Mouse (Mus musculus) large intestine, adult 2 months (tissue): Measurements from ENCODE around the gene Olfr1312. TPM values are rescaled to one million over a fixed set of nuclear protein-coding genes. Genes with fewer than 3 reads are reported as not detected.
"Not testable (repeated sequence)": the region's sequence is repeated elsewhere in the genome, so short reads cannot be mapped to it uniquely, and the experiment has no call there.

Experiments used
- DNase-seq: peaks from one replicate; pipeline ENCODE4 v3.0.0-alpha.2; 2012; ENCODE audit warnings: low read depth, low spot score
- WGBS: fragments of 180-500 bp; shearing (Covaris S2); methylation state at CpG from one replicate; pipeline ENCODE4 v1.1.7; 2018; 5-methylcytosine and 5-hydroxymethylcytosine counted together
- polyA plus RNA-seq: library from polyadenylated mRNA; depleted of rRNA; stranded (reverse); fragments of >200 nt; gene quantifications from 2 replicates; pipeline ENCODE4 v1.2.3, GENCODE M21; 2012; rRNA removed

The Olfr1312 gene
- not detected in 2 replicates for polyA plus RNA-seq

DNA sequence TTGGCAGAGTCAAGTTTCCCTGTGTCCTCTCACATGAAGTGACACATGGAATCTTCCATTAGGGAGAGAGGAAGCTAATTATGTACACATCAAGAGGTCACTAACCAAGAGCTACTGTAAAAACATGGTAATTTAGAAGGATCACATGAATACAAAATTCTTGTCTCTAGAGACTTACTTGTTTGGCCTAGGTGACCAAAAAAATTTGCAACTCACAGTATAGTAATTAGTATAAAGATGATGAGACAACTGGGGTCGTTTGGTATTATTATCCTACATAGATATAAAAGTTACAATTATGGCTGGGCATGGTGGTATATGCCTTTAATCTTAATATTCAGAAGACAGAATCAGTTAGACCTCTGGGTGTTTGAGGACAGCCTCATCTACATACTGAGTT, at the start of gene Olfr1312:
Gene Olfr1312, minus strand, starts transcription at position 101 of the 400 bp plus-strand sequence.
- WGBS: 10% methylated on average over 1 of the region's 1 CpGs
- DNase-seq: no peak

DNA sequence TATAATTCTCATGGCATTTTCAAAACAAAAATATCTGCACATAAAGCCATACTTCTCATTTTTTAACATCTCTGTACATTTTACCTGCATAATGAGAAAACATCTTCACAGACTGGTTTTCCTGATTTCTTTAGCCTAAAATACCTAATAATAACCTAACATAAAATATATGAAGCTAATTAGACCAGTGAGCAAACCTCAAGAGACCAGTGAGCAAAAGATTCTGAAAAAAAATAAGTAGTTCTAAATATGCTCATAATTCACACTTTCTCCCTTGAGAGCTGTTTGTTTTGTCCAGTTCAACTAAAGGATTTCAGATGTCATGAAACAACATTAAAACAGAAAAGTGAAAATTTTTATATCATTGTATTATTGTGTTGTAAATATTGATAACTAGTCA, 46.6 kb upstream of the Olfr1312 start, which contains the start of gene Olfr1314:
Gene Olfr1314, minus strand, starts transcription at position 101 of the 400 bp plus-strand sequence.
- DNase-seq: no peak

DNA sequence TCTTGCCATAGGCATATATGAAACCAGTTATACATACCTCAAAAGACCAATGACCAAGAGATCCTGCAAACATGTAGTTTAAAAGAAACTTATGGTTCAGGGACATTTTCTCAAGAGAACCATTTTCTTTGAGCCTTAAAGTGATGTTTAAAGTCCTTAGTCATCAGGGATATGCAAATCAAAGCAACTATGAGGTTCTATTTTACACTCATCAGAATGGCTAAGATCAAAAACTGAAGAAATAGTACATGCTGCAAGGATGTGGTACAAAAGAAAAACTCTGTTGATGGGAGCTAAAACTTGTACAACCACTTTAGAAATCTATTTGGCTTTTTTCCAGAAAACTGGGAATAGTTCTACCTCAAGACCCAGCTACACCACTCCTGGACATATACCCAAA, 27.7 kb upstream of the Olfr1312 start, which contains the start of gene Olfr1313:
Gene Olfr1313, minus strand, starts transcription at position 101 of the 400 bp plus-strand sequence.
- no peak for DNase-seq

DNA sequence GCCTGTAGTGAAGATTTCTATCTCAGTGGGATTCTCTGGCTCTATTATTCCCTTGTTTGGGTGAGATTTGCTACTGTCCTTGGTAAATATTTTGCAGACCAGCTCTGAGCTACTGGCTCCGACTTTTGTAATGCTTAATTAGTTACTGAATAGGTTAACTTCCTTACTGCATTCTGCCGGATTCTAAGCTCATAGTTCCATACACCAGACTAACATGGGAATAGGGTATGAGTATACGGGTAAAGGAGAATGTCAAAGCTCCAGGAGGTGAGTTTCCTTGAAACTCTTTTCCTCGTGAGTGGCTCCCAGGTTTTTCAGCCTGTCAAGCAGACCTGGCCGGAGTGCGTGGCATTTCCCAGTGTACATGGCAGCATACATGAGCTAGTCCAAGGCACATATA, 23.1 kb downstream of the Olfr1312 start:
- WGBS: 44% methylated on average over 6 of the region's 6 CpGs
- not testable (repeated sequence) for DNase-seq

DNA sequence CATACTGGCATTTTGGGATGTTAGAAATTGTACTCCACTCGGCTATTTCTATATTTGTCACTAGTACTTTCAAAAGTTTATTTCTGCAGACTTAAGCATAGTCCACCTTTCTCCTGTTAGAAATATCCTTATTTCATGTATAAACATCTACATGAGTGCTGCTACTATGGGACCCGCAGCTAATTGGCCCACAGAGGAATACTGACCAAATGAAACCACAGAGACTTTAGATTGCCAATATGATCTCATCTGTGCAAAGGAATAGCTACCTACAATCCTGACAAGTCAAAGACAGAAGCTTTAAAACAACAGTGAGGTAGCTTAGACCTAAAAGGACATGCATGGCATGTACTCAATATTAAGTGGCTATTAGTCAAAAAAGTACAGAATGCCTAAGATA, 25.7 kb downstream of the Olfr1312 start, which contains the start of gene Olfr1311:
Gene Olfr1311, minus strand, starts transcription at position 101 of the 400 bp plus-strand sequence.
- 87% methylated on average over 2 of the region's 2 CpGs for WGBS
- DNase-seq: no peak

DNA sequence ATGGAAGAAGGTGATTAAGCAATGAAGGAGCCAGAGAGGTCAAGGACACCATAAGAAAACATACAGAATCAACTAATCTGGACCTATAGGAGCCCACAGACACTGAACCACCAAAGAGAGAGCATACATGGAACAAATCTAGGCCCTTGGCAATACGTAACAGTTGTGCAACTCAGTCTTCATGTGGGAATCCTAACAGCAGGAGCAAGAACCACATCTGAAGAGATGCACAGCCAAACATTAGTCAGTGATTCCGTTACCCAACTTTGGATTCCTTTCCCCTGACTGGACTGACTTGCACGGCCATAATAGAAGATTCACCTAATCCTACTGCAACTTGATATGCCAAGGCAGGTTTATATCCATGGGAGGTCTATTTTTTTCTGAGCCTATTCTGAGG, 35.1 kb downstream of the Olfr1312 start:
- no peak for DNase-seq
- WGBS: 76% methylated on average over 3 of the region's 3 CpGs

DNA sequence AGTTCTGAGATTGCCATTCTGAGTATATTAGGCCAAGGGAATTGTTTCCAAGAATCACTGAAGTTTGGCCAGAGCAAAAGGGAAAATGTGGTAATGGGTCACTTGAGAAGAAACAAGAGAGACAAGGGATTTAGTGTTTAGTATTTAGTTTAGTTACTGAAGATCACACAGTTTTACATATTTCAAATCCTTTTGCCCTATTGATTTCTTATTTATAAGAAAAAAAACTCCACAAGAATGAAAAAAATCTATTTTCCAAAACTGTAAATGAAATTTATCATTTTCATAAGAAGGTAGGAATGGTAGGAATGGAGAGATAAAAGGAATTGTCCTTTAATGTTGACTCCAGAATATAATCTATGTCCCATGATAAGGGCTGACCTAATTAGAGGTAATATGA, 37.4 kb downstream of the Olfr1312 start, which contains the start of gene Olfr1310:
Gene Olfr1310, minus strand, starts transcription at position 101 of the 400 bp plus-strand sequence.
- DNase-seq: no peak

DNA sequence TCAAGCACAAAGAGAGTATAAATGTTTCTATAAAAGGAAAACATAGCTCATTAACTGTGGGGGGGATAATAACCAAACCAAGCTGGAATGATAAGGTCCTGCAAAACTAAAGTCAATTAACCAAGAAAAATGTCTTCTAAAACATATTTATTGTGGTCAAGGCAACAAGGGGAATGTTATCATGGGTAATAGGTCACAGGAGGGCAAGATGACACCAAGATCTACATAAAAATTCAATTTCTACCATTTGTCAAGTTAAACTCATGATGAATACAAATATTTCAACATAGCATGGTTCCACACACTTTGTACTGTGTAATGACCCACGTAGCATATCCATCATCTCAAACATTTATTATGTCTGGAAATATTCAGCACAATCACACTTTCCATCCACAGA, 59.9 kb downstream of the Olfr1312 start, which contains the start of gene Olfr1309:
Gene Olfr1309, minus strand, starts transcription at position 101 of the 400 bp plus-strand sequence.
- DNase-seq: no peak
- 40% methylated on average over 1 of the region's 1 CpGs for WGBS

Other genes starting within 250 kb of the Olfr1312 start
- gene Olfr1303, start 229.9 kb downstream of the Olfr1312 start, polyA plus RNA-seq: not detected in 2 replicates
- gene Olfr1305, start 173.1 kb downstream of the Olfr1312 start, polyA plus RNA-seq: not detected in 2 replicates
- not detected in 2 replicates for gene Olfr1306, start 134.0 kb downstream of the Olfr1312 start, polyA plus RNA-seq
- gene Olfr1307, start 100.8 kb downstream of the Olfr1312 start, polyA plus RNA-seq: not detected in 2 replicates
- gene Olfr1308, start 85.3 kb downstream of the Olfr1312 start, polyA plus RNA-seq: not detected in 2 replicates
- gene Olfr1309, start 60.0 kb downstream of the Olfr1312 start, polyA plus RNA-seq: not detected in 2 replicates
- gene Olfr1310, start 37.5 kb downstream of the Olfr1312 start, polyA plus RNA-seq: not detected in 2 replicates
- gene Olfr1311, start 25.8 kb downstream of the Olfr1312 start, polyA plus RNA-seq: not detected in 2 replicates
- gene Olfr1313, start 27.6 kb upstream of the Olfr1312 start, polyA plus RNA-seq: not detected in 2 replicates
- not detected in 2 replicates for gene Olfr1314, start 46.5 kb upstream of the Olfr1312 start, polyA plus RNA-seq
- not detected in 2 replicates for gene Olfr1315-ps1, start 65.2 kb upstream of the Olfr1312 start, polyA plus RNA-seq
- not detected in 2 replicates for gene Olfr1316, start 84.7 kb upstream of the Olfr1312 start, polyA plus RNA-seq
- gene Olfr1317, start 90.1 kb upstream of the Olfr1312 start, polyA plus RNA-seq: not detected in 2 replicates
- not detected in 2 replicates for gene Olfr1318, start 104.0 kb upstream of the Olfr1312 start, polyA plus RNA-seq
- gene Lpcat4, start 189.2 kb upstream of the Olfr1312 start, polyA plus RNA-seq: 55.7 and 150 TPM in 2 replicates
- gene Nutm1, start 209.1 kb upstream of the Olfr1312 start, polyA plus RNA-seq: not detected in 2 replicates
- gene Nop10, start 211.7 kb upstream of the Olfr1312 start, polyA plus RNA-seq: 96.1 and 105 TPM in 2 replicates
- gene Slc12a6, start 215.6 kb upstream of the Olfr1312 start, polyA plus RNA-seq: 15.2 and 32.1 TPM in 2 replicates
- gene Gm21985, start 216.1 kb upstream of the Olfr1312 start, polyA plus RNA-seq: 0.02 TPM in 1 of 2 replicates, not detected in the other